21 mouse cellular contexts compared by ENCODE assay signal in the genomic region with DNA sequence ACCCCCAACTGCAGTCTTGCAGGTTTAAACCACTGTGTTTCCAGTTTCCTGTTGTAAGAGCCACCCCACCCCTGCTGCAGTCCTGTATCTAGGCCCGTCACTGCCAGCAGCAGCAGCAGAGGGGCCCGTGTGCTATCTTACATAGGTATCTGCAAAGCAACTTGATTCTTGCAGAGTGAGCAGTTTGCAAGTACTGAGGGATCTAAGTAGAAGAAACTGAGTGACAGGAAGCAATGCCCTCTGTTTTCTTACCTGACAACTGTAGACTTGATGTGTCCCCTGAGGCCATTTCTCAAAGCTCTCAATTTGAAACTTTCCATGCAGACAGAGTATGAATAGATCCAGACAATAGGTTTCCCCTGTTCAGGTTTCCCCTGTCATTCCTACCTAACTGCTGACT.
DNase-seq lines count a peak whose midpoint lies in the region; ATAC-seq and TF ChIP-seq lines count a peak whose summit lies in the region.
"Had no signal": no experiment of that assay in that cellular context is flagged by ENCODE, and none has a peak within 500 bp of the region (broad histone marks: within the 10 kb centered on the region; RNA-seq: fewer than 3 reads in every experiment).

No protein-coding gene starts in this region.

- 32% methylated on average over 2 of the region's 2 CpGs for WGBS in heart, embryonic 11.5 days (ENCODE audit: insufficient replicate concordance)
- 1% methylated on average over 2 of the region's 2 CpGs for WGBS in bone marrow, adult 2 months

- no peaks in the 10 kb centered on the region for H3K9me3 ChIP-seq in heart, embryonic 11.5 days (replicated peaks; ENCODE audit: control insufficient read depth, low read length)
- H3K9me3 ChIP-seq: hindbrain, embryonic 15.5 days; liver, embryonic 15.5 days; midbrain, embryonic 15.5 days; neural tube, embryonic 15.5 days had no signal

- H3K27ac ChIP-seq in heart, embryonic 11.5 days (ENCODE audit: low read depth, low read length), result no peak overlapping the region
- H3K27ac ChIP-seq in bone marrow, adult 2 months (ENCODE audit: control insufficient read depth, insufficient read depth, low read depth, low read length, poor library complexity), result peak overlapping the region; percentile 53; the same call in 1 of the 2 replicates
- H3K27ac ChIP-seq: hindbrain, embryonic 15.5 days; kidney, postnatal 0 days; liver, embryonic 15.5 days; midbrain, embryonic 15.5 days; neural tube, embryonic 15.5 days had no signal

- no peaks in the 10 kb centered on the region for H3K36me3 ChIP-seq in heart, embryonic 11.5 days (ENCODE audit: control insufficient read depth, insufficient read depth, low read length)
- H3K36me3 ChIP-seq: hindbrain, embryonic 15.5 days; liver, embryonic 15.5 days; midbrain, embryonic 15.5 days; neural tube, embryonic 15.5 days had no signal

- no peak overlapping the region for H3K4me3 ChIP-seq in heart, embryonic 11.5 days (ENCODE audit: low read depth, low read length)
- H3K4me3 ChIP-seq in bone marrow, adult 2 months (replicated peaks; ENCODE audit: control insufficient read depth, low read depth, low read length), result no peak overlapping the region
- H3K4me3 ChIP-seq: hindbrain, embryonic 15.5 days; liver, embryonic 15.5 days; midbrain, embryonic 15.5 days; myocyte; neural tube, embryonic 15.5 days had no signal

- no peak overlapping the region for H3K4me2 ChIP-seq in heart, embryonic 11.5 days
- H3K4me2 ChIP-seq: hindbrain, embryonic 15.5 days; liver, embryonic 15.5 days; midbrain, embryonic 15.5 days; neural tube, embryonic 15.5 days had no signal

- no peaks in the 10 kb centered on the region for H3K27me3 ChIP-seq in heart, embryonic 11.5 days (ENCODE audit: control insufficient read depth, insufficient read depth, low read length)
- H3K27me3 ChIP-seq: hindbrain, embryonic 15.5 days; liver, embryonic 15.5 days; megakaryocyte, embryonic 14.5 days; midbrain, embryonic 15.5 days; neural tube, embryonic 15.5 days had no signal

- H3K9ac ChIP-seq in heart, embryonic 11.5 days (ENCODE audit: low read depth, low read length), result no peak overlapping the region
- H3K9ac ChIP-seq: hindbrain, embryonic 15.5 days; liver, embryonic 15.5 days; midbrain, embryonic 15.5 days; neural tube, embryonic 15.5 days had no signal

- no peak for TF ChIP-seq CTCF in bone marrow, adult 2 months (IDR thresholded peaks at IDR 0.05; ENCODE audit: control insufficient read depth, insufficient read depth, low read length)

- no peak for TF ChIP-seq POLR2A in bone marrow, adult 2 months (IDR thresholded peaks at IDR 0.05; ENCODE audit: borderline replicate concordance, control insufficient read depth, low read depth, low read length)

- peak; percentile 40 for DNase-seq in heart, adult 11 months
- DNase-seq in naive thymus-derived CD4-positive, alpha-beta T cell, adult 2 months (ENCODE audit: low read depth), result peak; percentile 57
- DNase-seq in thymus, postnatal 36 days, result peak; percentile 12 to 51
- no peak for DNase-seq in cerebellum, postnatal 4 days (ENCODE audit: low spot score in 2 of 2)
- DNase-seq in spleen, postnatal 36 days (ENCODE audit: low spot score in 2 of 2), result no peak
- no peak for DNase-seq in ovary, postnatal 14 days (ENCODE audit: low spot score)
- DNase-seq: adrenal gland, adult 8-10 months; cerebellum, adult 9-11 months; heart, adult 18-20 months; heart, postnatal 36 days; kidney, adult 11 months had no signal

- ATAC-seq in heart, embryonic 11.5 days (replicated peaks; ENCODE audit: insufficient number of reproducible peaks, low FRiP score, low TSS enrichment), result no peak
- ATAC-seq: lung, postnatal 0 days; midbrain, embryonic 15.5 days had no signal

- H3K4me1 ChIP-seq in heart, embryonic 11.5 days (ENCODE audit: control insufficient read depth, insufficient read depth, low read length), result no peaks in the 10 kb centered on the region; the same call in 1 of the 2 replicates
- peaks cover 5% of the 10 kb centered on the region for H3K4me1 ChIP-seq in bone marrow, adult 2 months (ENCODE audit: control insufficient read depth, insufficient read depth, low read length)
- H3K4me1 ChIP-seq: hindbrain, embryonic 15.5 days; liver, embryonic 15.5 days; midbrain, embryonic 15.5 days; neural tube, embryonic 15.5 days had no signal

Comparison
In these comparisons a context has a peak if more than half of its experiments do, and no peak if none do; other contexts are left out.
1. DNase-seq: peak in heart, adult 11 months (single experiment), naive thymus-derived CD4-positive, alpha-beta T cell, adult 2 months (single experiment) and thymus, postnatal 36 days (2 of 2); none in cerebellum, postnatal 4 days (0 of 2), spleen, postnatal 36 days (0 of 2) and ovary, postnatal 14 days (single experiment).